Mouse (Mus musculus) MEL (cell line): Measurements from ENCODE around the gene Stx5a. TPM values are rescaled to one million over a fixed set of nuclear protein-coding genes. Genes with fewer than 3 reads are reported as not detected.
A peak's percentile ranks its signal among the peaks of the same experiment; 100 is the strongest.
"Not testable (repeated sequence)": the region's sequence is repeated elsewhere in the genome, so short reads cannot be mapped to it uniquely, and the experiment has no call there.

ENCODE experiments used
- DNase-seq: peaks from one replicate; pipeline ENCODE4 v3.0.0; 2011; ENCODE audit warnings: low read depth, low spot score
- H3K27ac ChIP-seq: 2 replicates; pipeline ENCODE4 v1.5.1; 2012; ENCODE audit warnings: low read depth, mild to moderate bottlenecking, control low read depth, low read length, moderate library complexity; ENCODE audit not compliant: control insufficient read depth
- H3K27me3 ChIP-seq, 2 experiments: fragments of 150-350 bp in 1 of 2; sonication (generic) in 1 of 2; 2 replicates each; pipeline ENCODE4 v1.6.1; 2012; ENCODE audit warnings: low read length in 2 of 2, mild to moderate bottlenecking in 2 of 2, improper control_type of control experiment in 1 of 2, moderate library complexity in 1 of 2; ENCODE audit not compliant: insufficient read depth in 2 of 2, control insufficient read depth in 1 of 2
- H3K36me3 ChIP-seq, 2 experiments: 2 replicates each; pipeline ENCODE4 v1.6.1; 2012 to 2014; ENCODE audit warnings: low read length in 2 of 2, improper control_type of control experiment in 1 of 2, inconsistent platforms in 1 of 2, mild to moderate bottlenecking in 1 of 2; ENCODE audit not compliant: insufficient read depth in 2 of 2, control insufficient read depth in 1 of 2
- H3K4me1 ChIP-seq, 2 experiments: fragments of 150-350 bp in 1 of 2; sonication (generic) in 1 of 2; 2 replicates each; pipeline ENCODE4 v1.6.1; 2012; ENCODE audit warnings: low read length in 2 of 2, improper control_type of control experiment in 1 of 2, mild to moderate bottlenecking in 1 of 2; ENCODE audit not compliant: insufficient read depth in 2 of 2, control insufficient read depth in 1 of 2
- H3K4me3 ChIP-seq, 2 experiments: fragments of 150-350 bp in 1 of 2; sonication (generic) in 1 of 2; 2 replicates each; pipeline ENCODE4 v1.5.1; 2012; ENCODE audit warnings: low read depth in 2 of 2, low read length in 2 of 2, mild to moderate bottlenecking in 2 of 2, moderate library complexity in 2 of 2, control low read depth in 1 of 2, improper control_type of control experiment in 1 of 2; ENCODE audit not compliant: control insufficient read depth in 1 of 2, insufficient read depth in 1 of 2
- H3K79me2 ChIP-seq: 2 replicates; pipeline ENCODE4 v1.6.1; 2012; ENCODE audit warnings: mild to moderate bottlenecking, low read length, moderate library complexity; ENCODE audit not compliant: control insufficient read depth, poor library complexity, insufficient read depth
- H3K9ac ChIP-seq: 2 replicates; pipeline ENCODE4 v1.6.1; 2012; ENCODE audit warnings: low read depth, mild to moderate bottlenecking, control low read depth, low read length, moderate library complexity; ENCODE audit not compliant: control insufficient read depth, poor library complexity, severe bottlenecking
- H3K9me3 ChIP-seq: fragments of 150-350 bp; sonication (generic); replicated peaks from 2 replicates; pipeline ENCODE4 v1.6.1; 2012; ENCODE audit warnings: mild to moderate bottlenecking, low read length, improper control_type of control experiment, moderate library complexity; ENCODE audit not compliant: insufficient read depth
- CTCF ChIP-seq, 3 experiments: IDR thresholded peaks in 2 of 3; conservative IDR thresholded peaks in 1 of 3; 2 replicates each; pipeline ENCODE4 v1.5.1; 2011 to 2012; ENCODE audit warnings: low read length in 3 of 3, low read depth in 2 of 3, mild to moderate bottlenecking in 2 of 3, improper control_type of control experiment in 1 of 3, inconsistent platforms in 1 of 3, mixed read lengths in 1 of 3, moderate library complexity in 1 of 3; ENCODE audit not compliant: control insufficient read depth in 1 of 3, insufficient read depth in 1 of 3, poor library complexity in 1 of 3, severe bottlenecking in 1 of 3
- GABPA ChIP-seq: IDR thresholded peaks from 2 replicates; pipeline ENCODE4 v1.6.1; 2012; ENCODE audit warnings: low read depth, mild to moderate bottlenecking, inconsistent platforms, low read length, improper control_type of control experiment, moderate library complexity
- MAX ChIP-seq: IDR thresholded peaks from 2 replicates; pipeline ENCODE4 v1.6.1; 2011; ENCODE audit warnings: low read length, improper control_type of control experiment
- MAZ ChIP-seq: IDR thresholded peaks from 2 replicates; pipeline ENCODE4 v1.6.1; 2012; ENCODE audit warnings: low read depth, mild to moderate bottlenecking, inconsistent platforms, low read length, improper control_type of control experiment
- MYB ChIP-seq: IDR thresholded peaks from 2 replicates; pipeline ENCODE4 v1.6.1; 2011; ENCODE audit warnings: mild to moderate bottlenecking, low read depth, low read length, improper control_type of control experiment
- MYC ChIP-seq: IDR thresholded peaks from 2 replicates; pipeline ENCODE4 v1.6.1; 2011; ENCODE audit warnings: low read depth, mild to moderate bottlenecking, low read length, improper control_type of control experiment, moderate library complexity
- SIN3A ChIP-seq: IDR thresholded peaks from 2 replicates; pipeline ENCODE4 v1.6.1; 2012; ENCODE audit warnings: low read length, improper control_type of control experiment, inconsistent platforms
- SMC3 ChIP-seq: IDR thresholded peaks from 2 replicates; pipeline ENCODE4 v1.6.1; 2011; ENCODE audit warnings: low read depth, low read length, improper control_type of control experiment
- TBP ChIP-seq: IDR thresholded peaks from 2 replicates; pipeline ENCODE4 v1.8.0; 2011; ENCODE audit warnings: low read depth, low read length, improper control_type of control experiment
- USF1 ChIP-seq: IDR thresholded peaks from 2 replicates; pipeline ENCODE4 v1.6.1; 2014; ENCODE audit warnings: low read depth, mild to moderate bottlenecking, inconsistent platforms, low read length, improper control_type of control experiment, moderate library complexity
- ZNF384 ChIP-seq: IDR thresholded peaks from 2 replicates; pipeline ENCODE4 v1.6.1; 2012; ENCODE audit warnings: low read depth, mild to moderate bottlenecking, inconsistent platforms, low read length, improper control_type of control experiment
- polyA plus RNA-seq, 2 experiments: library from polyadenylated mRNA; stranded (reverse) in 1 of 2; unstranded in 1 of 2; fragments of >175 nt in 1 of 2; fragments of >200 nt in 1 of 2; gene quantifications; 2 replicates each; pipeline versions ENCODE4 v1.2.1 to v1.2.4; 2012; ENCODE audit warnings: low replicate concordance in 2 of 2, low read depth in 1 of 2; ENCODE audit not compliant: insufficient read length in 2 of 2, insufficient read depth in 1 of 2, missing spikeins in 1 of 2
- total RNA-seq: library from RNA; depleted of rRNA; stranded (reverse); fragments of 300-350 nt; gene quantifications from 2 replicates; pipeline ENCODE4 v1.2.3, GENCODE M21; 2012

The Stx5a gene
- total and polyA plus RNA-seq, 3 experiments: 28.7 to 50.0 TPM; not detected in 1

GRCm38 (mm10) chr19:8716767-8717475, 24.3 kb upstream of the Stx5a start:
- peaks cover 3 to 27% of the 10 kb centered on the region in 2 experiments; a peak in 3 of 4 replicates for H3K4me1 ChIP-seq
- peaks cover 4 to 16% of the 10 kb centered on the region in 2 experiments; a peak in 3 of 4 replicates for H3K36me3 ChIP-seq
- H3K4me3 ChIP-seq: no peak overlapping the region
- DNase-seq: no peak
- no peak overlapping the region for H3K27ac ChIP-seq
- H3K27me3 ChIP-seq: no peaks in the 10 kb centered on the region
- peaks cover 19% of the 10 kb centered on the region for H3K79me2 ChIP-seq
- 0 out of 2 replicates have a peak, but pooled peaks have one; percentile 9 for TF ChIP-seq TBP
- peak; percentile 44 for TF ChIP-seq USF1
- peak; percentile 56; the same call in 1 of the 2 replicates for TF ChIP-seq ZNF384
- no peak for TF ChIP-seq MYB
- TF ChIP-seq, all 39 proteins: peak for 3
- Histone ChIP-seq H3K9ac (no peak overlapping the region), H3K9me3 (no peaks in the 10 kb centered on the region)

DNA sequence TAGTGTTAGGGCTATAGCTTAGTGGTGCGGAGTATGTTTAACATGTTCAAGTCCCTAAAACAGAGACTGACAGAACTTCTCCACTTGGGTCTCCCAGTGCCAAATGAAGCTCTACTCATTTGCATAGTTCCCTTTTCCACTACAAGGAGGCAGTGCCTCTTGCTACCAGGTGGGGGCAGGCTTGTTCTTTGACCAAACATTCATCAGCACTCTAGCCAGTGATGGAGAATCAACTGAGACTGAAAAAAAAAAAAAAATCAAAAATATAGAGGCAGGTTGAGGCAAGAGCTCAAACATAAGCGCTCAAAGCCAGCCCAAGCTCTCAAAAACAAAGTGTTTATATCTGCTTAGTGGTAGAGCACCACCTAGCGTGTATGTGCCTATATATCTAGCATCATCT, 22.9 kb upstream of the Stx5a start:
- peak; percentile 89 for DNase-seq
- Histone ChIP-seq H3K4me1 (peaks cover 3 to 28% of the 10 kb centered on the region in 2 experiments; a peak in 3 of 4 replicates), H3K79me2 (peaks cover 14% of the 10 kb centered on the region), H3K27me3 (no peaks in the 10 kb centered on the region), H3K9me3 (no peaks in the 10 kb centered on the region), H3K4me3 (no peak overlapping the region), H3K36me3 (peaks cover 0 to 16% of the 10 kb centered on the region in 2 experiments; a peak in 2 of 4 replicates), H3K9ac (no peak overlapping the region), H3K27ac (no peak overlapping the region)
- TF ChIP-seq CTCF (IDR thresholded peaks at IDR 0.05 in 2 of 3, conservative IDR thresholded peaks at IDR 0.05 in 1 of 3; ENCODE audit: control insufficient read depth in 1 of 3, insufficient read depth in 1 of 3, low read depth in 2 of 3, low read length in 3 of 3, poor library complexity in 1 of 3, severe bottlenecking in 1 of 3) (peak; percentile 67 to 96 (median 94)), SMC3 (peak; percentile 29; the same call in 1 of the 2 replicates), ZNF384 (peak; percentile 85), MAZ (no peak), MAX (0 out of 2 replicates have a peak, but pooled peaks have one; percentile 26), GABPA (no peak), SIN3A (peak; percentile 37)

DNA sequence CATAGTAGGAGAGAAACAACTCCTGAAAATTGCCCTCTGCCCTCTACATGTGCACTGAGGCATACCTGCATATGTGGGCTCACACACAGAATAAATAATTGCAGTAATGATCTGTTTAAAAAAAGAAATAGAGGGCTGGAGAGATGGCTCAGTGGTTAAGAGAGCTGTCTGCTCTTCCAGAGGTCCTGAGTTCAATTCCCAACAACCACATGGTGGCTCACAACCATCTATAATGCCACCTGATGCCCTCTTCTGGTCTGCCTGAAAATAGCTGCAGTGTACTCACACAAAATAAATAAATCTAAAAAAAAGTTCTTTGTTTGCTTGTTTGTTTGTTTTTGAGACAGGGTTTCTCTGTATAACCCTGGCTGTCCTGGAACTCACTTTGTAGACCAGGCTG, 22.2 kb upstream of the Stx5a start:
- H3K4me1 ChIP-seq: peaks cover 3 to 28% of the 10 kb centered on the region in 2 experiments; a peak in 3 of 4 replicates
- not testable (repeated sequence) for H3K27ac ChIP-seq

More for the DNA sequence above, 22.2 kb upstream of the Stx5a start:
- H3K4me3 ChIP-seq, H3K27me3 ChIP-seq, DNase-seq, H3K9ac ChIP-seq, H3K9me3 ChIP-seq: not testable (repeated sequence)
- Histone ChIP-seq H3K36me3 (peaks cover under 1 to 16% of the 10 kb centered on the region in 2 experiments; a peak in 3 of 4 replicates), H3K79me2 (peaks cover 18% of the 10 kb centered on the region)
- peak; percentile 39; the same call in 1 of the 2 replicates for TF ChIP-seq SMC3
- TF ChIP-seq CTCF (IDR thresholded peaks at IDR 0.05 in 2 of 3, conservative IDR thresholded peaks at IDR 0.05 in 1 of 3; ENCODE audit: control insufficient read depth in 1 of 3, insufficient read depth in 1 of 3, low read depth in 2 of 3, low read length in 3 of 3, poor library complexity in 1 of 3, severe bottlenecking in 1 of 3): peak; percentile 23 to 57 (median 42); a peak in 5 of 6 replicates
- TF ChIP-seq TBP: 0 out of 2 replicates have a peak, but pooled peaks have one; percentile 50
- 0 out of 2 replicates have a peak, but pooled peaks have one; percentile 24 for TF ChIP-seq ZNF384
- 0 out of 2 replicates have a peak, but pooled peaks have one; percentile 54 for TF ChIP-seq MYC
